Mouse (Mus musculus) heart, embryonic 14.5 days (tissue): Measurements from ENCODE around the gene Ttc7. TPM values are rescaled to one million over a fixed set of nuclear protein-coding genes. Genes with fewer than 3 reads are reported as not detected.
A peak's percentile ranks its signal among the peaks of the same experiment; 100 is the strongest.

Experiments used
- ATAC-seq: fragments of 200-750 bp; cut with Nextera tagmentation; 2 replicates; pipeline ENCODE4 v1.8.0; 2017; ENCODE audit warnings: low read depth, moderate TSS enrichment; ENCODE audit not compliant: insufficient number of reproducible peaks, insufficient read depth, low FRiP score
- H3K27ac ChIP-seq, 2 experiments: fragments of 200-500 bp in 1 of 2; fragments of 300-500 bp in 1 of 2; sonication (generic) in 1 of 2; replicated peaks in 1 of 2; 2 replicates each; pipeline ENCODE4 v1.5.1; 2012 to 2014; ENCODE audit warnings: low read depth in 2 of 2, low read length in 2 of 2, control low read depth in 1 of 2, mild to moderate bottlenecking in 1 of 2, mixed read lengths in 1 of 2; ENCODE audit not compliant: control insufficient read depth in 1 of 2, insufficient read depth in 1 of 2
- H3K27me3 ChIP-seq: fragments of 300-500 bp; sonication (generic); 2 replicates; pipeline ENCODE4 v1.6.1; 2014; ENCODE audit warnings: mild to moderate bottlenecking, low read length, control low read depth; ENCODE audit not compliant: control insufficient read depth, insufficient read depth
- H3K36me3 ChIP-seq: fragments of 300-500 bp; sonication (generic); 2 replicates; pipeline ENCODE4 v1.6.1; 2014; ENCODE audit warnings: mild to moderate bottlenecking, control low read depth, low read length, mixed read lengths; ENCODE audit not compliant: control insufficient read depth, insufficient read depth
- H3K4me1 ChIP-seq, 2 experiments: fragments of 200-500 bp in 1 of 2; fragments of 300-500 bp in 1 of 2; sonication (generic) in 1 of 2; 2 replicates each; pipeline ENCODE4 v1.6.1; 2012 to 2014; ENCODE audit warnings: low read length in 2 of 2, control low read depth in 1 of 2, mixed read lengths in 1 of 2; ENCODE audit not compliant: control insufficient read depth in 2 of 2, insufficient read depth in 2 of 2
- H3K4me2 ChIP-seq: fragments of 300-500 bp; sonication (generic); 2 replicates; pipeline ENCODE4 v1.6.1; 2014; ENCODE audit warnings: mild to moderate bottlenecking, low read length
- H3K4me3 ChIP-seq, 2 experiments: fragments of 200-500 bp in 1 of 2; fragments of 300-500 bp in 1 of 2; sonication (generic) in 1 of 2; 2 replicates each; pipeline ENCODE4 v1.5.1; 2012 to 2014; ENCODE audit warnings: low read length in 2 of 2, mild to moderate bottlenecking in 2 of 2, control low read depth in 1 of 2, low read depth in 1 of 2, moderate library complexity in 1 of 2; ENCODE audit not compliant: control insufficient read depth in 1 of 2, insufficient read depth in 1 of 2
- H3K9ac ChIP-seq: fragments of 300-500 bp; sonication (generic); 2 replicates; pipeline ENCODE4 v1.6.1; 2014; ENCODE audit warnings: mild to moderate bottlenecking, low read length
- H3K9me3 ChIP-seq: fragments of 300-500 bp; sonication (generic); 2 replicates; pipeline ENCODE4 v1.6.1; 2016; ENCODE audit warnings: low read length, control low read depth; ENCODE audit not compliant: control insufficient read depth
- WGBS: fragments of 180-500 bp; shearing (Covaris S2); extraction: QIAGEN DNeasy Blood & Tissue Kit; methylation state at CpG from one replicate; pipeline ENCODE4 v1.1.7; 2014; 5-methylcytosine and 5-hydroxymethylcytosine counted together
- polyA plus RNA-seq: library from polyadenylated mRNA; unstranded; fragments of >200 nt; fragmentation: Nextera tagmentation; extraction: Ambion mirVana; gene quantifications from 2 replicates; pipeline ENCODE4 v1.2.1, GENCODE M21; 2014

The Ttc7 gene
- polyA plus RNA-seq, 1 experiment from 2014 or later: 2.5 TPM

- no peak for ATAC-seq
- H3K27ac ChIP-seq: no peak overlapping the region
- no peaks in the 10 kb centered on the region for H3K36me3 ChIP-seq
- no peaks in the 10 kb centered on the region for H3K9me3 ChIP-seq
- no peak overlapping the region for H3K4me3 ChIP-seq
- no peak overlapping the region for H3K9ac ChIP-seq
- 78% methylated on average over 3 of the region's 3 CpGs for WGBS
- H3K27me3 ChIP-seq: no peaks in the 10 kb centered on the region
- H3K4me2 ChIP-seq: no peak overlapping the region
- H3K4me1 ChIP-seq: peaks cover 7 to 9% of the 10 kb centered on the region in 2 experiments; a peak in 3 of 4 replicates
These were observed 78.4 kb downstream of the Ttc7 start for GRCm38 (mm10) chr17:87361132-87361531.

GRCm38 (mm10) chr17:87364108-87364507 lies 81.4 kb downstream of the Ttc7 start:
- no peak overlapping the region for H3K27ac ChIP-seq
- no peaks in the 10 kb centered on the region for H3K9me3 ChIP-seq
- H3K9ac ChIP-seq: no peak overlapping the region
- peaks cover 29 to 31% of the 10 kb centered on the region in 2 experiments for H3K4me1 ChIP-seq
- no peaks in the 10 kb centered on the region for H3K36me3 ChIP-seq
- no peaks in the 10 kb centered on the region for H3K27me3 ChIP-seq
- WGBS: 84% methylated on average over 15 of the region's 15 CpGs
- no peak for ATAC-seq
- H3K4me3 ChIP-seq: no peak overlapping the region
- H3K4me2 ChIP-seq: no peak overlapping the region

GRCm38 (mm10) chr17:87365268-87365667 lies 82.6 kb downstream of the Ttc7 start:
- no peaks in the 10 kb centered on the region for H3K9me3 ChIP-seq
- no peak overlapping the region for H3K27ac ChIP-seq
- no peaks in the 10 kb centered on the region for H3K36me3 ChIP-seq
- H3K4me1 ChIP-seq: peaks cover 29 to 32% of the 10 kb centered on the region in 2 experiments
- H3K9ac ChIP-seq: no peak overlapping the region
- WGBS: 55% methylated on average over 8 of the region's 8 CpGs
- no peak overlapping the region for H3K4me2 ChIP-seq
- no peaks in the 10 kb centered on the region for H3K27me3 ChIP-seq
- no peak overlapping the region for H3K4me3 ChIP-seq
- ATAC-seq: no peak

GRCm38 (mm10) chr17:87366520-87366919 lies 83.8 kb downstream of the Ttc7 start:
- Histone ChIP-seq H3K27ac (no peak overlapping the region), H3K9ac (no peak overlapping the region)
- no peak for ATAC-seq

GRCm38 (mm10) chr17:87367228-87367627 lies 84.5 kb downstream of the Ttc7 start:
- 29% methylated on average over 4 of the region's 4 CpGs for WGBS
- no peak overlapping the region for H3K9ac ChIP-seq

More at GRCm38 (mm10) chr17:87366520-87366919, 83.8 kb downstream of the Ttc7 start:
- WGBS: 6% methylated on average over 2 of the region's 2 CpGs
- Histone ChIP-seq H3K4me1 (peaks cover 29 to 32% of the 10 kb centered on the region in 2 experiments), H3K4me2 (no peak overlapping the region), H3K36me3 (no peaks in the 10 kb centered on the region), H3K4me3 (no peak overlapping the region), H3K9me3 (no peaks in the 10 kb centered on the region), H3K27me3 (no peaks in the 10 kb centered on the region)

GRCm38 (mm10) chr17:87367640-87368039 lies 85.0 kb downstream of the Ttc7 start:
- Histone ChIP-seq H3K36me3 (no peaks in the 10 kb centered on the region), H3K4me3 (no peak overlapping the region), H3K9me3 (no peaks in the 10 kb centered on the region), H3K27ac (0 out of 4 replicates have a peak overlapping the region, but pooled peaks of 1 of the 2 experiments have one; percentile 11), H3K4me1 (peaks cover 29 to 32% of the 10 kb centered on the region in 2 experiments), H3K9ac (no peak overlapping the region; the same call in 1 of the 2 replicates), H3K4me2 (no peak overlapping the region), H3K27me3 (no peaks in the 10 kb centered on the region)
- ATAC-seq: no peak
- 33% methylated on average over 3 of the region's 3 CpGs for WGBS

More at GRCm38 (mm10) chr17:87367228-87367627, 84.5 kb downstream of the Ttc7 start:
- Histone ChIP-seq H3K4me3 (no peak overlapping the region), H3K36me3 (no peaks in the 10 kb centered on the region), H3K27me3 (no peaks in the 10 kb centered on the region), H3K4me2 (no peak overlapping the region), H3K27ac (no peak overlapping the region), H3K4me1 (peaks cover 29 to 32% of the 10 kb centered on the region in 2 experiments), H3K9me3 (no peaks in the 10 kb centered on the region)
- ATAC-seq: no peak

- Histone ChIP-seq H3K36me3 (no peaks in the 10 kb centered on the region), H3K4me3 (no peak overlapping the region), H3K9me3 (no peaks in the 10 kb centered on the region), H3K4me1 (peaks cover 29 to 32% of the 10 kb centered on the region in 2 experiments), H3K4me2 (no peak overlapping the region), H3K27ac (no peak overlapping the region), H3K9ac (no peak overlapping the region), H3K27me3 (no peaks in the 10 kb centered on the region)
- ATAC-seq: no peak
- WGBS: 89% methylated on average over 10 of the region's 10 CpGs
These were observed 85.8 kb downstream of the Ttc7 start for GRCm38 (mm10) chr17:87368481-87368880.

- no peak overlapping the region for H3K4me3 ChIP-seq
- no peak overlapping the region for H3K9ac ChIP-seq
- H3K9me3 ChIP-seq: no peaks in the 10 kb centered on the region
- ATAC-seq: no peak
- H3K27ac ChIP-seq: no peak overlapping the region
- H3K27me3 ChIP-seq: no peaks in the 10 kb centered on the region
- H3K4me1 ChIP-seq: peaks cover 29 to 32% of the 10 kb centered on the region in 2 experiments
- no peaks in the 10 kb centered on the region for H3K36me3 ChIP-seq
- 77% methylated on average over 18 of the region's 18 CpGs for WGBS
- no peak overlapping the region for H3K4me2 ChIP-seq
These were observed 86.6 kb downstream of the Ttc7 start for GRCm38 (mm10) chr17:87369270-87369759.
